Mouse (Mus musculus): Measurements from ENCODE around the gene Caly. TPM values are rescaled to one million over a fixed set of nuclear protein-coding genes. Genes with fewer than 3 reads are reported as not detected.
A peak's percentile ranks its signal among the peaks of the same experiment; 100 is the strongest.

Caly gene
- total RNA-seq, 1 experiment: not detected

- H3K36me3 ChIP-seq (ENCODE audit: control insufficient read depth, insufficient read depth, low read length, poor library complexity, severe bottlenecking): no peaks in the 10 kb centered on the region
- H3K27ac ChIP-seq (ENCODE audit: insufficient read depth, low read depth, low read length, poor library complexity, severe bottlenecking): no peak overlapping the region
- peaks cover 0 to 2% of the 10 kb centered on the region in 2 experiments; a peak in 1 of 4 replicates for H3K4me1 ChIP-seq (ENCODE audit: control insufficient read depth in 2 of 2, insufficient read depth in 2 of 2, low read length in 2 of 2, poor library complexity in 1 of 2)
- DNase-seq (ENCODE audit: low read depth, low spot score): no peak
- in situ Hi-C loops (cut with MboI; ENCODE audit: low sequenced_read_pairs in 2 of 2, unreplicated experiment in 2 of 2): no loop called here
- TF ChIP-seq ZNF384 (IDR thresholded peaks at IDR 0.05; ENCODE audit: low read depth, low read length): no peak
- no peak for TF ChIP-seq CHD2 (IDR thresholded peaks at IDR 0.05; ENCODE audit: low read depth, low read length)
- TF ChIP-seq MAFK (IDR thresholded peaks at IDR 0.05; ENCODE audit: insufficient read depth, low read depth, low read length): no peak
- no peak for TF ChIP-seq HCFC1 (IDR thresholded peaks at IDR 0.05; ENCODE audit: borderline replicate concordance, insufficient read depth, low read length)
- TF ChIP-seq ZC3H11A (IDR thresholded peaks at IDR 0.05; ENCODE audit: borderline replicate concordance, low read depth, low read length): no peak
- no peaks in the 10 kb centered on the region for H3K9me3 ChIP-seq (ENCODE audit: control insufficient read depth, insufficient read depth, low read depth, low read length)
- H3K4me3 ChIP-seq (ENCODE audit: insufficient read depth in 1 of 2, low read depth in 1 of 2, low read length in 2 of 2, poor library complexity in 1 of 2, severe bottlenecking in 1 of 2): no peak overlapping the region
- H3K9ac ChIP-seq (ENCODE audit: insufficient read depth, low read depth, low read length, poor library complexity, severe bottlenecking): no peak overlapping the region
These were observed 8.3 kb upstream of the Caly start for GRCm38 (mm10) chr7:140090601-140091000.

GRCm38 (mm10) chr7:140081408-140082241 is 723 bp downstream of the Caly start:
- no peak overlapping the region for H3K9ac ChIP-seq (ENCODE audit: insufficient read depth, low read depth, low read length, poor library complexity, severe bottlenecking)
- H3K4me3 ChIP-seq (ENCODE audit: insufficient read depth in 1 of 2, low read depth in 1 of 2, low read length in 2 of 2, poor library complexity in 1 of 2, severe bottlenecking in 1 of 2): no peak overlapping the region
- H3K36me3 ChIP-seq (ENCODE audit: control insufficient read depth, insufficient read depth, low read length, poor library complexity, severe bottlenecking): no peaks in the 10 kb centered on the region
- in situ Hi-C loops (cut with MboI; ENCODE audit: low sequenced_read_pairs in 2 of 2, unreplicated experiment in 2 of 2): loop anchor here in 1 of 2 experiments (5.0 kb wide), 1 partner anchor 61 kb away; no protein-coding TSS in a partner anchor
- TF ChIP-seq HCFC1 (IDR thresholded peaks at IDR 0.05; ENCODE audit: borderline replicate concordance, insufficient read depth, low read length) (no peak), ZC3H11A (IDR thresholded peaks at IDR 0.05; ENCODE audit: borderline replicate concordance, low read depth, low read length) (no peak), ZNF384 (IDR thresholded peaks at IDR 0.05; ENCODE audit: low read depth, low read length) (no peak), MAFK (IDR thresholded peaks at IDR 0.05; ENCODE audit: insufficient read depth, low read depth, low read length) (no peak), CHD2 (IDR thresholded peaks at IDR 0.05; ENCODE audit: low read depth, low read length) (no peak)
- H3K27ac ChIP-seq (ENCODE audit: insufficient read depth, low read depth, low read length, poor library complexity, severe bottlenecking): no peak overlapping the region
- H3K9me3 ChIP-seq (ENCODE audit: control insufficient read depth, insufficient read depth, low read depth, low read length): no peaks in the 10 kb centered on the region
- DNase-seq (ENCODE audit: low read depth, low spot score): no peak
- H3K4me1 ChIP-seq (ENCODE audit: control insufficient read depth in 2 of 2, insufficient read depth in 2 of 2, low read length in 2 of 2, poor library complexity in 1 of 2): peaks cover 0 to 2% of the 10 kb centered on the region in 2 experiments; a peak in 1 of 4 replicates

GRCm38 (mm10) chr7:140080503-140081156 is 1.7 kb downstream of the Caly start:
- Histone ChIP-seq H3K36me3 (ENCODE audit: control insufficient read depth, insufficient read depth, low read length, poor library complexity, severe bottlenecking) (no peaks in the 10 kb centered on the region), H3K9ac (ENCODE audit: insufficient read depth, low read depth, low read length, poor library complexity, severe bottlenecking) (no peak overlapping the region), H3K27ac (ENCODE audit: insufficient read depth, low read depth, low read length, poor library complexity, severe bottlenecking) (no peak overlapping the region), H3K4me1 (ENCODE audit: control insufficient read depth in 2 of 2, insufficient read depth in 2 of 2, low read length in 2 of 2, poor library complexity in 1 of 2) (no peaks in the 10 kb centered on the region), H3K9me3 (ENCODE audit: control insufficient read depth, insufficient read depth, low read depth, low read length) (no peaks in the 10 kb centered on the region), H3K4me3 (ENCODE audit: insufficient read depth in 1 of 2, low read depth in 1 of 2, low read length in 2 of 2, poor library complexity in 1 of 2, severe bottlenecking in 1 of 2) (no peak overlapping the region)
- peak; percentile 78 for DNase-seq (ENCODE audit: low read depth, low spot score)
- TF ChIP-seq ZC3H11A (IDR thresholded peaks at IDR 0.05; ENCODE audit: borderline replicate concordance, low read depth, low read length) (no peak), ZNF384 (IDR thresholded peaks at IDR 0.05; ENCODE audit: low read depth, low read length) (no peak), MAFK (IDR thresholded peaks at IDR 0.05; ENCODE audit: insufficient read depth, low read depth, low read length) (no peak), HCFC1 (IDR thresholded peaks at IDR 0.05; ENCODE audit: borderline replicate concordance, insufficient read depth, low read length) (no peak), CHD2 (IDR thresholded peaks at IDR 0.05; ENCODE audit: low read depth, low read length) (no peak)
- in situ Hi-C loops (cut with MboI; ENCODE audit: low sequenced_read_pairs in 2 of 2, unreplicated experiment in 2 of 2): loop anchor here in 1 of 2 experiments (5.0 kb wide), 1 partner anchor 62 kb away; no protein-coding TSS in a partner anchor

DNA sequence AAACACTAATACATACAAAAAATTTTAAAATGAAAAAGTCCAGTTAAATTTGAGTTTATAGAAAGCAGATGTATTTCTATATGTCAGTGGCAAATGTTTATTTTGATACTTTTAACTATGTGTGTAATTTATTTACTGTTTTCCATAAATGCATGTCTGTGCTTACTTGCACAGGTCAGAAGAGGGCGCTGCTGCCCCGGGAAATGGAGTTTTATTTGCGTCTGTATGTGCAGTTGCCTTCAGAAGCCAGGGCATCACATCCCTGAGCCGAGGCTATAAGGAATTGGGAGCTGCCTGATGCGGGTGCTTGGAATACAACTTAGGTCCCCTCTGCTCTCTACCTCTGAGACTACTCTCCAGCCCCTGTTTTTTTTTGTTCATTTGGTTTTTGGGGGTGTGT is 3.6 kb downstream of the Caly start:
- Histone ChIP-seq H3K27ac (ENCODE audit: insufficient read depth, low read depth, low read length, poor library complexity, severe bottlenecking) (no peak overlapping the region), H3K9ac (ENCODE audit: insufficient read depth, low read depth, low read length, poor library complexity, severe bottlenecking) (no peak overlapping the region), H3K36me3 (ENCODE audit: control insufficient read depth, insufficient read depth, low read length, poor library complexity, severe bottlenecking) (no peaks in the 10 kb centered on the region), H3K4me3 (ENCODE audit: insufficient read depth in 1 of 2, low read depth in 1 of 2, low read length in 2 of 2, poor library complexity in 1 of 2, severe bottlenecking in 1 of 2) (no peak overlapping the region), H3K4me1 (ENCODE audit: control insufficient read depth in 2 of 2, insufficient read depth in 2 of 2, low read length in 2 of 2, poor library complexity in 1 of 2) (no peaks in the 10 kb centered on the region), H3K9me3 (ENCODE audit: control insufficient read depth, insufficient read depth, low read depth, low read length) (no peaks in the 10 kb centered on the region)
- peak; percentile 92; the same call in 1 of the 2 replicates for TF ChIP-seq ZC3H11A (IDR thresholded peaks at IDR 0.05; ENCODE audit: borderline replicate concordance, low read depth, low read length)
- TF ChIP-seq ZNF384 (IDR thresholded peaks at IDR 0.05; ENCODE audit: low read depth, low read length): 0 out of 2 replicates have a peak, but pooled peaks have one; percentile 9
- no peak for TF ChIP-seq HCFC1 (IDR thresholded peaks at IDR 0.05; ENCODE audit: borderline replicate concordance, insufficient read depth, low read length)
- peak; percentile 79 for DNase-seq (ENCODE audit: low read depth, low spot score)
- in situ Hi-C loops (cut with MboI; ENCODE audit: low sequenced_read_pairs in 2 of 2, unreplicated experiment in 2 of 2): no loop called here

All from ES-E14 (cell line).